Mouse (Mus musculus): ENCODE results near the gene Rasgrf1. TPM values are rescaled to one million over a fixed set of nuclear protein-coding genes. Genes with fewer than 3 reads are reported as not detected.

Gene Rasgrf1
- polyA plus RNA-seq, 1 experiment from 2014 or later: 0.08 TPM

GRCm38 (mm10) chr9:89964091-89964490 is 54.4 kb downstream of the Rasgrf1 start:
- Histone ChIP-seq H3K9ac (ENCODE audit: low read length) (no peak overlapping the region), H3K36me3 (ENCODE audit: control insufficient read depth, insufficient read depth, low read length) (no peaks in the 10 kb centered on the region), H3K4me3 (ENCODE audit: low read depth, low read length) (no peak overlapping the region), H3K4me2 (ENCODE audit: low read depth, severe bottlenecking) (no peak overlapping the region), H3K9me3 (ENCODE audit: control insufficient read depth, low read length) (no peaks in the 10 kb centered on the region), H3K27me3 (ENCODE audit: control insufficient read depth, insufficient read depth, low read length) (no peaks in the 10 kb centered on the region), H3K27ac (replicated peaks; ENCODE audit: low read depth, low read length) (no peak overlapping the region), H3K4me1 (ENCODE audit: control insufficient read depth, insufficient read depth, low read length) (no peaks in the 10 kb centered on the region)
- no peak for ATAC-seq (ENCODE audit: insufficient number of reproducible peaks, low FRiP score, low TSS enrichment, low read depth)
- 85% methylated on average over 4 of the region's 4 CpGs for WGBS
- no peak for DNase-seq (ENCODE audit: low spot score)

- H3K4me1 ChIP-seq (ENCODE audit: control insufficient read depth, insufficient read depth, low read length): no peaks in the 10 kb centered on the region
- no peak overlapping the region for H3K4me2 ChIP-seq (ENCODE audit: low read depth, severe bottlenecking)
- DNase-seq (ENCODE audit: low spot score): no peak
- no peaks in the 10 kb centered on the region for H3K27me3 ChIP-seq (ENCODE audit: control insufficient read depth, insufficient read depth, low read length)
- H3K9me3 ChIP-seq (ENCODE audit: control insufficient read depth, low read length): no peaks in the 10 kb centered on the region
- WGBS: 86% methylated on average over 4 of the region's 4 CpGs
- H3K9ac ChIP-seq (ENCODE audit: low read length): no peak overlapping the region
- H3K27ac ChIP-seq (replicated peaks; ENCODE audit: low read depth, low read length): no peak overlapping the region
- H3K36me3 ChIP-seq (ENCODE audit: control insufficient read depth, insufficient read depth, low read length): no peaks in the 10 kb centered on the region
- H3K4me3 ChIP-seq (ENCODE audit: low read depth, low read length): no peak overlapping the region
- no peak for ATAC-seq (ENCODE audit: insufficient number of reproducible peaks, low FRiP score, low TSS enrichment, low read depth)
These were observed 58.0 kb downstream of the Rasgrf1 start for GRCm38 (mm10) chr9:89967716-89968115.

GRCm38 (mm10) chr9:89968836-89969450 is 59.2 kb downstream of the Rasgrf1 start:
- no peaks in the 10 kb centered on the region for H3K4me1 ChIP-seq (ENCODE audit: control insufficient read depth, insufficient read depth, low read length)

GRCm38 (mm10) chr9:89970271-89970670 is 60.6 kb downstream of the Rasgrf1 start:
- ATAC-seq (ENCODE audit: insufficient number of reproducible peaks, low FRiP score, low TSS enrichment, low read depth) (no peak), DNase-seq (ENCODE audit: low spot score) (no peak)
- Histone ChIP-seq H3K4me1 (ENCODE audit: control insufficient read depth, insufficient read depth, low read length) (no peaks in the 10 kb centered on the region), H3K4me3 (ENCODE audit: low read depth, low read length) (no peak overlapping the region), H3K27ac (replicated peaks; ENCODE audit: low read depth, low read length) (no peak overlapping the region), H3K9me3 (ENCODE audit: control insufficient read depth, low read length) (no peaks in the 10 kb centered on the region), H3K4me2 (ENCODE audit: low read depth, severe bottlenecking) (no peak overlapping the region), H3K36me3 (ENCODE audit: control insufficient read depth, insufficient read depth, low read length) (no peaks in the 10 kb centered on the region), H3K9ac (ENCODE audit: low read length) (no peak overlapping the region), H3K27me3 (ENCODE audit: control insufficient read depth, insufficient read depth, low read length) (no peaks in the 10 kb centered on the region)
- 92% methylated on average over 10 of the region's 10 CpGs for WGBS

More at GRCm38 (mm10) chr9:89968836-89969450, 59.2 kb downstream of the Rasgrf1 start:
- Histone ChIP-seq H3K4me2 (ENCODE audit: low read depth, severe bottlenecking) (no peak overlapping the region), H3K9me3 (ENCODE audit: control insufficient read depth, low read length) (no peaks in the 10 kb centered on the region), H3K36me3 (ENCODE audit: control insufficient read depth, insufficient read depth, low read length) (no peaks in the 10 kb centered on the region), H3K9ac (ENCODE audit: low read length) (no peak overlapping the region), H3K27me3 (ENCODE audit: control insufficient read depth, insufficient read depth, low read length) (no peaks in the 10 kb centered on the region), H3K4me3 (ENCODE audit: low read depth, low read length) (no peak overlapping the region), H3K27ac (replicated peaks; ENCODE audit: low read depth, low read length) (no peak overlapping the region)
- ATAC-seq (ENCODE audit: insufficient number of reproducible peaks, low FRiP score, low TSS enrichment, low read depth) (no peak), DNase-seq (ENCODE audit: low spot score) (no peak)
- 81% methylated on average over 6 of the region's 6 CpGs for WGBS

GRCm38 (mm10) chr9:89970886-89971486 is 61.3 kb downstream of the Rasgrf1 start:
- 85% methylated on average over 11 of the region's 11 CpGs for whole genome bisulfite sequencing
- no peaks in the 10 kb centered on the region for H3K9me3 ChIP-seq (ENCODE audit: control insufficient read depth, low read length)

GRCm38 (mm10) chr9:89972321-89972720 is 62.6 kb downstream of the Rasgrf1 start:
- ATAC-seq (ENCODE audit: insufficient number of reproducible peaks, low FRiP score, low TSS enrichment, low read depth): no peak
- Histone ChIP-seq H3K27me3 (ENCODE audit: control insufficient read depth, insufficient read depth, low read length) (no peaks in the 10 kb centered on the region), H3K27ac (replicated peaks; ENCODE audit: low read depth, low read length) (no peak overlapping the region), H3K9me3 (ENCODE audit: control insufficient read depth, low read length) (no peaks in the 10 kb centered on the region), H3K36me3 (ENCODE audit: control insufficient read depth, insufficient read depth, low read length) (no peaks in the 10 kb centered on the region), H3K4me1 (ENCODE audit: control insufficient read depth, insufficient read depth, low read length) (no peaks in the 10 kb centered on the region), H3K9ac (ENCODE audit: low read length) (no peak overlapping the region), H3K4me3 (ENCODE audit: low read depth, low read length) (no peak overlapping the region), H3K4me2 (ENCODE audit: low read depth, severe bottlenecking) (no peak overlapping the region)
- DNase-seq (ENCODE audit: low spot score): no peak
- 55% methylated on average over 3 of the region's 3 CpGs for WGBS

More at GRCm38 (mm10) chr9:89970886-89971486, 61.3 kb downstream of the Rasgrf1 start:
- H3K36me3 ChIP-seq (ENCODE audit: control insufficient read depth, insufficient read depth, low read length): no peaks in the 10 kb centered on the region
- DNase-seq (ENCODE audit: low spot score) (no peak), ATAC-seq (ENCODE audit: insufficient number of reproducible peaks, low FRiP score, low TSS enrichment, low read depth) (no peak)
- H3K27ac ChIP-seq (replicated peaks; ENCODE audit: low read depth, low read length): no peak overlapping the region
- no peak overlapping the region for H3K4me2 ChIP-seq (ENCODE audit: low read depth, severe bottlenecking)
- H3K27me3 ChIP-seq (ENCODE audit: control insufficient read depth, insufficient read depth, low read length): no peaks in the 10 kb centered on the region
- H3K4me3 ChIP-seq (ENCODE audit: low read depth, low read length): no peak overlapping the region
- no peak overlapping the region for H3K9ac ChIP-seq (ENCODE audit: low read length)
- H3K4me1 ChIP-seq (ENCODE audit: control insufficient read depth, insufficient read depth, low read length): no peaks in the 10 kb centered on the region

- Histone ChIP-seq H3K4me1 (ENCODE audit: control insufficient read depth, insufficient read depth, low read length) (no peaks in the 10 kb centered on the region), H3K27ac (replicated peaks; ENCODE audit: low read depth, low read length) (no peak overlapping the region), H3K4me3 (ENCODE audit: low read depth, low read length) (no peak overlapping the region), H3K9me3 (ENCODE audit: control insufficient read depth, low read length) (no peaks in the 10 kb centered on the region), H3K27me3 (ENCODE audit: control insufficient read depth, insufficient read depth, low read length) (no peaks in the 10 kb centered on the region), H3K4me2 (ENCODE audit: low read depth, severe bottlenecking) (no peak overlapping the region), H3K9ac (ENCODE audit: low read length) (no peak overlapping the region), H3K36me3 (ENCODE audit: control insufficient read depth, insufficient read depth, low read length) (no peaks in the 10 kb centered on the region)
- DNase-seq (ENCODE audit: low spot score): no peak
- ATAC-seq (ENCODE audit: insufficient number of reproducible peaks, low FRiP score, low TSS enrichment, low read depth): no peak
- WGBS: 37% methylated on average over 5 of the region's 5 CpGs
These were observed 64.1 kb downstream of the Rasgrf1 start for GRCm38 (mm10) chr9:89973856-89974255.

- H3K9ac ChIP-seq (ENCODE audit: low read length): no peak overlapping the region
- H3K4me3 ChIP-seq (ENCODE audit: low read depth, low read length): no peak overlapping the region
- DNase-seq (ENCODE audit: low spot score) (no peak), ATAC-seq (ENCODE audit: insufficient number of reproducible peaks, low FRiP score, low TSS enrichment, low read depth) (no peak)
- no peaks in the 10 kb centered on the region for H3K9me3 ChIP-seq (ENCODE audit: control insufficient read depth, low read length)
- no peaks in the 10 kb centered on the region for H3K27me3 ChIP-seq (ENCODE audit: control insufficient read depth, insufficient read depth, low read length)
- no peak overlapping the region for H3K27ac ChIP-seq (replicated peaks; ENCODE audit: low read depth, low read length)
- 85% methylated on average over 10 of the region's 10 CpGs for WGBS
- H3K36me3 ChIP-seq (ENCODE audit: control insufficient read depth, insufficient read depth, low read length): no peaks in the 10 kb centered on the region
- H3K4me2 ChIP-seq (ENCODE audit: low read depth, severe bottlenecking): no peak overlapping the region
- H3K4me1 ChIP-seq (ENCODE audit: control insufficient read depth, insufficient read depth, low read length): no peaks in the 10 kb centered on the region
These were observed 64.8 kb downstream of the Rasgrf1 start for GRCm38 (mm10) chr9:89974463-89974931.
